Mouse (Mus musculus): ENCODE measurements at regions not wholly inside any gene's neighbourhood (a gene's known extent, or its start where the extent isn't known, plus 50 kb on each side); places are given as distances from the start of the nearest gene placed in this dataset.

DNA sequence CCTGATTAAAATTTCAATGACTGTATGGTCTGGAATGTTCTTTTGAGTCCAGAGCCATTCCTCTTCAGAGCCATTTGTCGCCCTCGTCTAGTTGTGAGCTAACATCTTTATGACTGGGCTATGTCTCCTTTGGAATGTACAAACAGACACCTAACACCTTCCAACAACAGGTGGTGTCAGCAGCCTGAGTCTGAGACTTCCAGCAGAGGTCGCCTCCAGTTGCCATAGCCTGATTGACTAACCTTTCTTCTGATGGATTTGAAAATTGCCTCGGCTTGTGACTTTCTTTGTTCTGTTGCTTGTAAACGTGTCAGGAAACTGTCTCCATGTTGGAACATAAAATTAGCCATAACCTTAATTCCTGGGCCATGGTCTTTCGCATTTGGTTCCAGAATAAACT, 284.8 kb upstream of the Hs6st1 start:
- TF ChIP-seq CTCF (IDR thresholded peaks at IDR 0.05; ENCODE audit: control insufficient read depth, insufficient read depth, insufficient read length), result no peak
- no peak for TF ChIP-seq MYOG (IDR thresholded peaks at IDR 0.05; ENCODE audit: control insufficient read depth, extremely low read depth, insufficient read length)
- no peak for TF ChIP-seq MAX (IDR thresholded peaks at IDR 0.05)
- TF ChIP-seq USF1 (IDR thresholded peaks at IDR 0.05; ENCODE audit: low read depth), result no peak
- no peak for TF ChIP-seq MYOD1 (IDR thresholded peaks at IDR 0.05; ENCODE audit: control insufficient read depth, insufficient read length, low read depth)
- no peak for TF ChIP-seq CEBPB (IDR thresholded peaks at IDR 0.05; ENCODE audit: low read depth)

All from C2C12 (cell line).